7 mouse cellular contexts compared by ENCODE assay signal in genomic region chr3:81036554-81037311, GRCm38 (mm10). TPM values are rescaled to one million over a fixed set of nuclear protein-coding genes. Genes with fewer than 3 reads are reported as not detected.
A peak's percentile ranks its signal among the peaks of the same experiment; 100 is the strongest.
DNase-seq lines count a peak whose midpoint lies in the region; ATAC-seq and TF ChIP-seq lines count a peak whose summit lies in the region.

No protein-coding gene starts in this region.

- TF ChIP-seq CTCF in kidney, adult 2 months (conservative IDR thresholded peaks at IDR 0.05; ENCODE audit: insufficient read depth, insufficient read length, low read depth, low read length) = no peak

- TF ChIP-seq POLR2A in kidney, adult 2 months (IDR thresholded peaks at IDR 0.05; ENCODE audit: low read depth, low read length) = no peak

- H3K9me3 ChIP-seq in limb, embryonic 13.5 days = no peaks in the 10 kb centered on the region
- no peaks in the 10 kb centered on the region for H3K9me3 ChIP-seq in midbrain, embryonic 15.5 days
- H3K9me3 ChIP-seq in stomach, embryonic 14.5 days (ENCODE audit: control insufficient read depth, low read depth, low read length) = no peaks in the 10 kb centered on the region

- H3K36me3 ChIP-seq in kidney, adult 2 months (ENCODE audit: control insufficient read depth, insufficient read depth, low read length) = no peaks in the 10 kb centered on the region
- H3K36me3 ChIP-seq in limb, embryonic 13.5 days = no peaks in the 10 kb centered on the region
- no peaks in the 10 kb centered on the region for H3K36me3 ChIP-seq in midbrain, embryonic 15.5 days (replicated peaks)
- no peaks in the 10 kb centered on the region for H3K36me3 ChIP-seq in stomach, embryonic 14.5 days (ENCODE audit: control insufficient read depth, insufficient read depth, low read length)

- WGBS in kidney, adult 2 months = under 1% methylated on average over 68 of the region's 68 CpGs
- WGBS in limb, embryonic 13.5 days = under 1% methylated on average over 48 of the region's 68 CpGs
- WGBS in midbrain, embryonic 15.5 days = under 1% methylated on average over 66 of the region's 68 CpGs
- WGBS in stomach, embryonic 14.5 days = under 1% methylated on average over 48 of the region's 68 CpGs

- no peaks in the 10 kb centered on the region for H3K27me3 ChIP-seq in kidney, adult 2 months (replicated peaks; ENCODE audit: control insufficient read depth, insufficient read depth, low read length)
- no peaks in the 10 kb centered on the region; the same call in 1 of the 2 replicates for H3K27me3 ChIP-seq in limb, embryonic 13.5 days
- H3K27me3 ChIP-seq in midbrain, embryonic 15.5 days (replicated peaks) = 0 out of 2 replicates have a peak, but pooled peaks cover 3% of the 10 kb centered on the region
- H3K27me3 ChIP-seq in stomach, embryonic 14.5 days (ENCODE audit: control insufficient read depth, insufficient read depth, low read length) = no peaks in the 10 kb centered on the region

- peak overlapping the region; percentile 87 for H3K9ac ChIP-seq in limb, embryonic 13.5 days
- H3K9ac ChIP-seq in midbrain, embryonic 15.5 days = peak overlapping the region; percentile 49
- peak overlapping the region; percentile 69 for H3K9ac ChIP-seq in stomach, embryonic 14.5 days (replicated peaks; ENCODE audit: low read depth, low read length)

- peaks cover 12% of the 10 kb centered on the region; the same call in 1 of the 2 replicates for H3K4me1 ChIP-seq in kidney, adult 2 months (ENCODE audit: control insufficient read depth, insufficient read depth, low read length)
- peaks cover 42% of the 10 kb centered on the region for H3K4me1 ChIP-seq in limb, embryonic 13.5 days
- peaks cover 19% of the 10 kb centered on the region for H3K4me1 ChIP-seq in midbrain, embryonic 15.5 days
- peaks cover 7% of the 10 kb centered on the region; the same call in 1 of the 2 replicates for H3K4me1 ChIP-seq in stomach, embryonic 14.5 days (ENCODE audit: control insufficient read depth, insufficient read depth, low read length)

- peak; percentile 71 for DNase-seq in adrenal gland, postnatal 25 days
- peak; percentile 81 for DNase-seq in embryo, embryonic 9.5 days (ENCODE audit: extremely low spot score)
- DNase-seq in heart, adult 18-20 months = peak; percentile 54 to 59
- DNase-seq in kidney, adult 2 months = peak; percentile 78

- ATAC-seq in limb, embryonic 13.5 days (ENCODE audit: low FRiP score, low read depth) = peak; percentile 90
- peak; percentile 94 for ATAC-seq in midbrain, embryonic 15.5 days (replicated peaks)
- ATAC-seq in stomach, embryonic 14.5 days (ENCODE audit: insufficient number of reproducible peaks, insufficient read depth, low FRiP score, low read depth) = peak; percentile 87

- H3K4me2 ChIP-seq in limb, embryonic 13.5 days (replicated peaks) = peak overlapping the region; percentile 79
- H3K4me2 ChIP-seq in midbrain, embryonic 15.5 days = peak overlapping the region; percentile 88
- peak overlapping the region; percentile 81 for H3K4me2 ChIP-seq in stomach, embryonic 14.5 days (replicated peaks; ENCODE audit: low read depth, low read length)

- H3K4me3 ChIP-seq in kidney, adult 2 months (ENCODE audit: insufficient read depth, low read depth, low read length) = peak overlapping the region; percentile 54
- H3K4me3 ChIP-seq in limb, embryonic 13.5 days = peak overlapping the region; percentile 77
- peak overlapping the region; percentile 54 for H3K4me3 ChIP-seq in midbrain, embryonic 15.5 days
- peak overlapping the region; percentile 75 for H3K4me3 ChIP-seq in stomach, embryonic 14.5 days (ENCODE audit: low read depth, low read length)

- H3K27ac ChIP-seq in kidney, adult 2 months (ENCODE audit: insufficient read depth, low read depth, low read length) = peak overlapping the region; percentile 98
- H3K27ac ChIP-seq in limb, embryonic 13.5 days = peak overlapping the region; percentile 96
- H3K27ac ChIP-seq in midbrain, embryonic 15.5 days = peak overlapping the region; percentile 42
- H3K27ac ChIP-seq in stomach, embryonic 14.5 days (ENCODE audit: low read length) = peak overlapping the region; percentile 89

RNA-seq across cellular contexts. Expression of gene Pdgfc, which starts 0.5 kb away (rescaled TPM):
- total RNA-seq in adrenal gland, postnatal 25 days (2021) = 6.8 and 7.9 TPM in 2 replicates
- total RNA-seq in heart, adult 18-20 months (2021) = 1 to 10 TPM; 2.3 to 3.4 TPM
- polyA plus RNA-seq in kidney, adult 2 months (2012; rRNA removed) = 6.8 and 7.3 TPM in 2 replicates
- 48.9 and 54.4 TPM in 2 replicates for polyA plus RNA-seq in limb, embryonic 13.5 days (2015; fragmentation: Nextera tagmentation; extraction: Ambion mirVana)
- 4.0 and 4.2 TPM in 2 replicates for polyA plus RNA-seq in midbrain, embryonic 15.5 days (2015; fragmentation: Nextera tagmentation; extraction: Ambion mirVana)
- polyA plus RNA-seq in stomach, embryonic 14.5 days (2014; fragmentation: Nextera tagmentation; extraction: Ambion mirVana) = 27.5 and 29.2 TPM in 2 replicates

Comparison
In these comparisons a context has a peak if more than half of its experiments do, and no peak if none do; other contexts are left out.
1. Peak in every context shown above with its lines: DNase-seq, ATAC-seq, H3K4me3 ChIP-seq and H3K27ac ChIP-seq.
2. H3K27ac ChIP-seq: peak in every context shown above with its lines; median percentile 98 in kidney, adult 2 months; 96 in limb, embryonic 13.5 days; 89 in stomach, embryonic 14.5 days; 42 in midbrain, embryonic 15.5 days.